8 mouse cellular contexts compared by ENCODE assay signal in genomic region chr2:180225044-180225761, GRCm38 (mm10). TPM values are rescaled to one million over a fixed set of nuclear protein-coding genes. Genes with fewer than 3 reads are reported as not detected.
DNase-seq lines count a peak whose midpoint lies in the region; ATAC-seq lines count a peak whose summit lies in the region.

No protein-coding gene starts in this region.

- no peak for ATAC-seq in embryonic facial prominence, embryonic 13.5 days (ENCODE audit: insufficient number of reproducible peaks, insufficient read depth, low FRiP score, low TSS enrichment, low read depth)
- peak; percentile 11 for ATAC-seq in hindbrain, embryonic 13.5 days (ENCODE audit: low FRiP score)
- ATAC-seq in liver, embryonic 11.5 days (replicated peaks; ENCODE audit: low FRiP score), result peak; percentile 28

- peak overlapping the region; percentile 65 for H3K9ac ChIP-seq in embryonic facial prominence, embryonic 13.5 days
- peak overlapping the region; percentile 72 for H3K9ac ChIP-seq in hindbrain, embryonic 13.5 days
- peak overlapping the region; percentile 50; the same call in 1 of the 2 replicates for H3K9ac ChIP-seq in liver, embryonic 11.5 days (ENCODE audit: low read depth, low read length)

- under 1% methylated on average over 55 of the region's 55 CpGs for WGBS in embryonic facial prominence, embryonic 13.5 days
- under 1% methylated on average over 49 of the region's 55 CpGs for WGBS in hindbrain, embryonic 13.5 days
- under 1% methylated on average over 53 of the region's 55 CpGs for WGBS in liver, embryonic 11.5 days

- peaks cover 55% of the 10 kb centered on the region for H3K27me3 ChIP-seq in embryonic facial prominence, embryonic 13.5 days
- peaks cover 57% of the 10 kb centered on the region for H3K27me3 ChIP-seq in hindbrain, embryonic 13.5 days
- peaks cover 44% of the 10 kb centered on the region for H3K27me3 ChIP-seq in liver, embryonic 11.5 days (replicated peaks; ENCODE audit: control insufficient read depth, insufficient read depth, low read length)

- peak overlapping the region; percentile 51 for H3K4me3 ChIP-seq in embryonic facial prominence, embryonic 13.5 days
- peak overlapping the region; percentile 53 for H3K4me3 ChIP-seq in hindbrain, embryonic 13.5 days
- peak overlapping the region; percentile 64 for H3K4me3 ChIP-seq in liver, embryonic 11.5 days (ENCODE audit: low read depth, low read length)

- peak overlapping the region; percentile 82 for H3K4me2 ChIP-seq in embryonic facial prominence, embryonic 13.5 days
- H3K4me2 ChIP-seq in hindbrain, embryonic 13.5 days, result peak overlapping the region; percentile 92
- peak overlapping the region; percentile 97 for H3K4me2 ChIP-seq in liver, embryonic 11.5 days

- DNase-seq in thymus, postnatal 4 days, result peak; percentile 56
- DNase-seq in thymus, postnatal 36 days, result no peak
- peak; percentile 58 for DNase-seq in liver, embryonic 11.5 days (ENCODE audit: low spot score)
- peak; percentile 62 for DNase-seq in neural tube, embryonic 10.5 days (ENCODE audit: extremely low spot score, low spot score)
- DNase-seq in ovary, postnatal 36 days (ENCODE audit: low spot score), result no peak
- DNase-seq in layer of hippocampus, adult 9-10 months (ENCODE audit: low spot score), result no peak

- H3K36me3 ChIP-seq in embryonic facial prominence, embryonic 13.5 days, result no peaks in the 10 kb centered on the region
- H3K36me3 ChIP-seq in hindbrain, embryonic 13.5 days, result no peaks in the 10 kb centered on the region
- no peaks in the 10 kb centered on the region for H3K36me3 ChIP-seq in liver, embryonic 11.5 days (ENCODE audit: control insufficient read depth, insufficient read depth, low read length)

- H3K9me3 ChIP-seq in embryonic facial prominence, embryonic 13.5 days, result no peaks in the 10 kb centered on the region
- no peaks in the 10 kb centered on the region for H3K9me3 ChIP-seq in hindbrain, embryonic 13.5 days
- no peaks in the 10 kb centered on the region for H3K9me3 ChIP-seq in liver, embryonic 11.5 days (ENCODE audit: control insufficient read depth, low read length)

- H3K4me1 ChIP-seq in embryonic facial prominence, embryonic 13.5 days, result peaks cover 58% of the 10 kb centered on the region
- H3K4me1 ChIP-seq in hindbrain, embryonic 13.5 days (replicated peaks), result peaks cover 51% of the 10 kb centered on the region
- H3K4me1 ChIP-seq in liver, embryonic 11.5 days (replicated peaks; ENCODE audit: control insufficient read depth, insufficient read depth, low read length), result peaks cover 18% of the 10 kb centered on the region

- H3K27ac ChIP-seq in embryonic facial prominence, embryonic 13.5 days, result peak overlapping the region; percentile 78
- H3K27ac ChIP-seq in hindbrain, embryonic 13.5 days, result no peak overlapping the region
- H3K27ac ChIP-seq in liver, embryonic 11.5 days (ENCODE audit: low read depth, low read length), result peak overlapping the region; percentile 32; the same call in 1 of the 2 replicates

RNA-seq across cellular contexts. Expression of gene Lama5, which starts 0.5 kb away (rescaled TPM):
- 19.0 and 25.2 TPM in 2 replicates for polyA plus RNA-seq in embryonic facial prominence, embryonic 13.5 days (2015; fragmentation: Nextera tagmentation; extraction: Ambion mirVana)
- 1.9 and 2.1 TPM in 2 replicates for polyA plus RNA-seq in hindbrain, embryonic 13.5 days (2015; fragmentation: Nextera tagmentation; extraction: Ambion mirVana)
- polyA plus RNA-seq in liver, embryonic 11.5 days (2014; fragmentation: Nextera tagmentation; extraction: Ambion mirVana), result 10.7 and 15.5 TPM in 2 replicates

RNA-seq across cellular contexts. Expression of gene Rps21, which starts 32.0 kb away (rescaled TPM):
- polyA plus RNA-seq in embryonic facial prominence, embryonic 13.5 days (2015; fragmentation: Nextera tagmentation; extraction: Ambion mirVana), result 653 and 689 TPM in 2 replicates
- 444 and 445 TPM in 2 replicates for polyA plus RNA-seq in hindbrain, embryonic 13.5 days (2015; fragmentation: Nextera tagmentation; extraction: Ambion mirVana)
- 736 and 852 TPM in 2 replicates for polyA plus RNA-seq in liver, embryonic 11.5 days (2014; fragmentation: Nextera tagmentation; extraction: Ambion mirVana)

RNA-seq across cellular contexts. Expression of gene Cables2, which starts 48.1 kb away (rescaled TPM):
- polyA plus RNA-seq in embryonic facial prominence, embryonic 13.5 days (2015; fragmentation: Nextera tagmentation; extraction: Ambion mirVana), result 11.6 and 14.6 TPM in 2 replicates
- 19.8 and 20.8 TPM in 2 replicates for polyA plus RNA-seq in hindbrain, embryonic 13.5 days (2015; fragmentation: Nextera tagmentation; extraction: Ambion mirVana)
- polyA plus RNA-seq in liver, embryonic 11.5 days (2014; fragmentation: Nextera tagmentation; extraction: Ambion mirVana), result 9.4 and 9.6 TPM in 2 replicates

RNA-seq across cellular contexts. Expression of gene Adrm1, which starts 53.9 kb away (rescaled TPM):
- 168 and 190 TPM in 2 replicates for polyA plus RNA-seq in embryonic facial prominence, embryonic 13.5 days (2015; fragmentation: Nextera tagmentation; extraction: Ambion mirVana)
- polyA plus RNA-seq in hindbrain, embryonic 13.5 days (2015; fragmentation: Nextera tagmentation; extraction: Ambion mirVana), result 208 and 213 TPM in 2 replicates
- 211 and 217 TPM in 2 replicates for polyA plus RNA-seq in liver, embryonic 11.5 days (2014; fragmentation: Nextera tagmentation; extraction: Ambion mirVana)

Comparison
In these comparisons a context has a peak if more than half of its experiments do, and no peak if none do; other contexts are left out.
1. DNase-seq: peak in thymus, postnatal 4 days (single experiment), liver, embryonic 11.5 days (single experiment) and neural tube, embryonic 10.5 days (single experiment); none in thymus, postnatal 36 days (0 of 2), ovary, postnatal 36 days (single experiment) and layer of hippocampus, adult 9-10 months (single experiment).
2. Peak in every context shown above with its lines, with median percentiles within 50 percentile points of each other: H3K4me2 ChIP-seq, H3K4me3 ChIP-seq and H3K9ac ChIP-seq.